Mouse (Mus musculus) embryonic facial prominence, embryonic 14.5 days (tissue): ENCODE results near the gene Csnk1g2. TPM values are rescaled to one million over a fixed set of nuclear protein-coding genes. Genes with fewer than 3 reads are reported as not detected.

Source experiments
- ATAC-seq: fragments of 200-750 bp; cut with Nextera tagmentation; 2 replicates; pipeline ENCODE4 v1.8.0; 2017; ENCODE audit warnings: low read depth, moderate number of reproducible peaks, moderate TSS enrichment
- DNase-seq: peaks from one replicate; pipeline ENCODE4 v3.0.0-alpha.2; 2015; ENCODE audit warnings: low spot score
- H3K27ac ChIP-seq: fragments of 300-500 bp; sonication (generic); replicated peaks from 2 replicates; pipeline ENCODE4 v1.5.1; 2014; ENCODE audit warnings: low read depth, mild to moderate bottlenecking, low read length, moderate library complexity
- H3K27me3 ChIP-seq: fragments of 300-500 bp; sonication (generic); replicated peaks from 2 replicates; pipeline ENCODE4 v1.6.1; 2014; ENCODE audit warnings: low read length; ENCODE audit not compliant: control insufficient read depth, insufficient read depth
- H3K36me3 ChIP-seq: fragments of 300-500 bp; sonication (generic); 2 replicates; pipeline ENCODE4 v1.6.1; 2014; ENCODE audit warnings: low read length, mixed read lengths; ENCODE audit not compliant: control insufficient read depth, insufficient read depth
- H3K4me1 ChIP-seq: fragments of 300-500 bp; sonication (generic); 2 replicates; pipeline ENCODE4 v1.6.1; 2014; ENCODE audit warnings: antibody characterized with exemption, low read length; ENCODE audit not compliant: control insufficient read depth, insufficient read depth
- H3K4me2 ChIP-seq: fragments of 300-500 bp; sonication (generic); 2 replicates; pipeline ENCODE4 v1.6.1; 2014; ENCODE audit warnings: low read depth, mild to moderate bottlenecking, low read length, moderate library complexity, mixed read lengths
- H3K4me3 ChIP-seq: fragments of 300-500 bp; sonication (generic); 2 replicates; pipeline ENCODE4 v1.5.1; 2014; ENCODE audit warnings: low read depth, mild to moderate bottlenecking, low read length
- H3K9ac ChIP-seq: fragments of 300-500 bp; sonication (generic); 2 replicates; pipeline ENCODE4 v1.6.1; 2014; ENCODE audit warnings: low read depth, mild to moderate bottlenecking, low read length, moderate library complexity, mixed read lengths
- H3K9me3 ChIP-seq: fragments of 300-500 bp; sonication (generic); 2 replicates; pipeline ENCODE4 v1.6.1; 2016; ENCODE audit warnings: low read length; ENCODE audit not compliant: control insufficient read depth
- WGBS: fragments of 180-500 bp; shearing (Covaris S2); extraction: QIAGEN DNeasy Blood & Tissue Kit; methylation state at CpG from one replicate; pipeline ENCODE4 v1.1.7; 2014; 5-methylcytosine and 5-hydroxymethylcytosine counted together
- polyA plus RNA-seq: library from polyadenylated mRNA; unstranded; fragments of >200 nt; fragmentation: Nextera tagmentation; extraction: Ambion mirVana; gene quantifications from 2 replicates; pipeline ENCODE4 v1.2.1, GENCODE M21; 2014

Gene Csnk1g2
- polyA plus RNA-seq, 1 experiment from 2014 or later: 104 TPM

GRCm38 (mm10) chr10:80614351-80614750 lies 8.3 kb upstream of the Csnk1g2 start:
- DNase-seq: no peak
- no peak for ATAC-seq
- no peaks in the 10 kb centered on the region for H3K4me1 ChIP-seq
- no peak overlapping the region for H3K4me2 ChIP-seq
- H3K36me3 ChIP-seq: peaks cover 38% of the 10 kb centered on the region
- H3K27ac ChIP-seq: no peak overlapping the region
- H3K27me3 ChIP-seq: no peaks in the 10 kb centered on the region
- no peaks in the 10 kb centered on the region for H3K9me3 ChIP-seq
- H3K4me3 ChIP-seq: no peak overlapping the region
- 91% methylated on average over 6 of the region's 6 CpGs for WGBS
- no peak overlapping the region for H3K9ac ChIP-seq

- H3K36me3 ChIP-seq: peaks cover 23% of the 10 kb centered on the region
- DNase-seq (peak; percentile 47), ATAC-seq (no peak)
- peaks cover 4% of the 10 kb centered on the region; the same call in 1 of the 2 replicates for H3K4me1 ChIP-seq
- no peak overlapping the region for H3K4me3 ChIP-seq
- H3K27me3 ChIP-seq: no peaks in the 10 kb centered on the region
- H3K27ac ChIP-seq: no peak overlapping the region
- H3K4me2 ChIP-seq: no peak overlapping the region
- no peaks in the 10 kb centered on the region for H3K9me3 ChIP-seq
- H3K9ac ChIP-seq: no peak overlapping the region
- WGBS: 62% methylated on average over 9 of the region's 9 CpGs
Observed at GRCm38 (mm10) chr10:80618181-80618580, 4.5 kb upstream of the Csnk1g2 start.

- no peaks in the 10 kb centered on the region for H3K27me3 ChIP-seq
- DNase-seq (no peak), ATAC-seq (no peak)
- H3K4me2 ChIP-seq: no peak overlapping the region
- no peaks in the 10 kb centered on the region for H3K9me3 ChIP-seq
- H3K4me1 ChIP-seq: peaks cover 17% of the 10 kb centered on the region
- WGBS: 39% methylated on average over 8 of the region's 8 CpGs
- H3K36me3 ChIP-seq: peaks cover 13% of the 10 kb centered on the region
- H3K27ac ChIP-seq: no peak overlapping the region
- H3K4me3 ChIP-seq: no peak overlapping the region
- no peak overlapping the region for H3K9ac ChIP-seq
Observed at GRCm38 (mm10) chr10:80619465-80620244, 3.0 kb upstream of the Csnk1g2 start.

GRCm38 (mm10) chr10:80620365-80620764 lies 2.3 kb upstream of the Csnk1g2 start:
- Histone ChIP-seq H3K4me3 (no peak overlapping the region), H3K27me3 (no peaks in the 10 kb centered on the region), H3K36me3 (peaks cover 5% of the 10 kb centered on the region; the same call in 1 of the 2 replicates), H3K9me3 (no peaks in the 10 kb centered on the region), H3K4me1 (peaks cover 17% of the 10 kb centered on the region), H3K27ac (no peak overlapping the region), H3K9ac (no peak overlapping the region), H3K4me2 (no peak overlapping the region)
- ATAC-seq (no peak), DNase-seq (no peak)
- 86% methylated on average over 9 of the region's 9 CpGs for WGBS

- Histone ChIP-seq H3K4me3 (peak overlapping the region; percentile 88), H3K9ac (peak overlapping the region; percentile 64), H3K27me3 (no peaks in the 10 kb centered on the region), H3K9me3 (no peaks in the 10 kb centered on the region), H3K36me3 (no peaks in the 10 kb centered on the region), H3K4me1 (peaks cover 17% of the 10 kb centered on the region), H3K27ac (peak overlapping the region; percentile 97), H3K4me2 (peak overlapping the region; percentile 71)
- DNase-seq: no peak
- ATAC-seq: no peak
- 55% methylated on average over 16 of the region's 16 CpGs for WGBS
Observed at GRCm38 (mm10) chr10:80620796-80621689, 1.6 kb upstream of the Csnk1g2 start.

DNA sequence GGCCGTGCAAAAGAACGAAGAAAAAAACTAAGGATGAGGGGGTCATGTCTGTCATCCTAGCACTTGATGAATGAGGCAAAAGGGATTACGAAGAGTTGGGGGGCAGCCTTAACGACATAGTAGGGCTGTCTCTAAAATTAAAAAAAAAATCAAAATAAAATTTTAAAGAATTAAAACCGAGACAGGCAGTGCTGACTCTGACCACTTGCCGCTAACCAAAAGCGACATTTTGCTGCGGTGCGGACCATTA lies 1.0 kb upstream of the Csnk1g2 start:
- Histone ChIP-seq H3K27ac (peak overlapping the region; percentile 97), H3K9ac (peak overlapping the region; percentile 64), H3K36me3 (no peaks in the 10 kb centered on the region), H3K4me3 (peak overlapping the region; percentile 88), H3K27me3 (no peaks in the 10 kb centered on the region), H3K9me3 (no peaks in the 10 kb centered on the region), H3K4me2 (peak overlapping the region; percentile 71), H3K4me1 (peaks cover 17% of the 10 kb centered on the region)
- ATAC-seq (no peak), DNase-seq (no peak)
- 1% methylated on average over 9 of the region's 9 CpGs for WGBS

DNA sequence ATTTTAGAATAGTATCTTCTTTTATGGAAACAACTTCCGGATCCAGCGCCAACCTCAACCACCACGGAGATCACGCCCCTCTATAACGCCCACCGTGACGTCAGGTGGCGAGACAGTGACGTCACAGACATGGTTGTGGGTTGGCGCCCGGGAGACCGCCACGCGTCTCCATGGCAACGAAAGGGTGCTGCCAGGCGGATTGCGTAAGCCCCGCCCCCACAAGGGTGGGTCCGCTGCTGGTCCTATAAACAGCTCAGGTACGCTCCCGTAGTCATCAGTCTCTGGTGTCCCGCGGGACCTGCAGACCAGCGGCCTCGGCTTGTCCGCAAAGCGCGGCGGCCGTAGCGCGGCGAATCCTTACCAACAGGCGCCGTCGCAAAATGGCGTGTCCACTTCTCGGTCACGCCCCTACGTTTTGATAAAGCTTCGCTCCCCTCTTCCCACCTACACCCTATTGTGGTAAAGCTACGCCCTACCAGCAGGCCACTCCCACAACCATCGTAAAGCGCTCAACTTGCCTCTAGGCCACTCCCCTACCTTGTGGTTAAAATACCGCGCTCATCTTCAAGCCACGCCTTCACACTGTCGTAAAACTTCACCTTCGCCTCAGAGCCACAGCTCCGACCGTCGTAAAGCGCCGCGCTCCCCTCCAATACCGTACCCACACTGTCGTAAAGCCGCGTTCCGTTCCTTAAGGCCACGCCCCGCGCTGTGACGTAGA lies 538 bp upstream of the Csnk1g2 start:
- Histone ChIP-seq H3K27me3 (no peaks in the 10 kb centered on the region), H3K36me3 (no peaks in the 10 kb centered on the region), H3K4me3 (peak overlapping the region; percentile 88), H3K9ac (peak overlapping the region; percentile 92), H3K27ac (peak overlapping the region; percentile 97), H3K4me1 (peaks cover 17% of the 10 kb centered on the region), H3K4me2 (peak overlapping the region; percentile 71), H3K9me3 (no peaks in the 10 kb centered on the region)
- ATAC-seq (peak; percentile 95), DNase-seq (peak; percentile 100)
- under 1% methylated on average over 45 of the region's 64 CpGs for WGBS

- Histone ChIP-seq H3K27ac (peak overlapping the region; percentile 97), H3K4me1 (peaks cover 23% of the 10 kb centered on the region), H3K9me3 (no peaks in the 10 kb centered on the region), H3K27me3 (no peaks in the 10 kb centered on the region), H3K4me3 (peak overlapping the region; percentile 88), H3K9ac (peak overlapping the region; percentile 92), H3K4me2 (peak overlapping the region; percentile 99), H3K36me3 (no peaks in the 10 kb centered on the region)
- peak; percentile 62 for DNase-seq
- no peak for ATAC-seq
- WGBS: 3% methylated on average over 12 of the region's 15 CpGs
Observed at GRCm38 (mm10) chr10:80623457-80624191, 986 bp downstream of the Csnk1g2 start.
